Mouse (Mus musculus) neural tube, embryonic 15.5 days (tissue): ENCODE data around the gene Shisa5. TPM values are rescaled to one million over a fixed set of nuclear protein-coding genes. Genes with fewer than 3 reads are reported as not detected.

ENCODE experiments used
- ATAC-seq: fragments of 200-750 bp; cut with Nextera tagmentation; 2 replicates; pipeline ENCODE4 v1.8.0; 2017; ENCODE audit warnings: mild to moderate bottlenecking, moderate TSS enrichment, moderate library complexity; ENCODE audit not compliant: low FRiP score
- H3K27ac ChIP-seq: fragments of 300-500 bp; sonication (generic); replicated peaks from 2 replicates; pipeline ENCODE4 v1.5.1; 2015; ENCODE audit warnings: mild to moderate bottlenecking, inconsistent platforms
- H3K27me3 ChIP-seq: fragments of 300-500 bp; sonication (generic); replicated peaks from 2 replicates; pipeline ENCODE4 v1.6.1; 2015; ENCODE audit warnings: inconsistent platforms
- H3K36me3 ChIP-seq: fragments of 300-500 bp; sonication (generic); 2 replicates; pipeline ENCODE4 v1.6.1; 2015; ENCODE audit warnings: inconsistent platforms
- H3K4me1 ChIP-seq: fragments of 300-500 bp; sonication (generic); 2 replicates; pipeline ENCODE4 v1.6.1; 2015; ENCODE audit warnings: inconsistent platforms
- H3K4me2 ChIP-seq: fragments of 300-500 bp; sonication (generic); 2 replicates; pipeline ENCODE4 v1.6.1; 2015; ENCODE audit warnings: inconsistent platforms, mild to moderate bottlenecking, moderate library complexity
- H3K4me3 ChIP-seq: fragments of 300-500 bp; sonication (generic); replicated peaks from 2 replicates; pipeline ENCODE4 v1.5.1; 2015; ENCODE audit warnings: mild to moderate bottlenecking, inconsistent platforms
- H3K9ac ChIP-seq: fragments of 300-500 bp; sonication (generic); replicated peaks from 2 replicates; pipeline ENCODE4 v1.6.1; 2015; ENCODE audit warnings: mild to moderate bottlenecking, inconsistent platforms
- H3K9me3 ChIP-seq: fragments of 300-500 bp; sonication (generic); replicated peaks from 2 replicates; pipeline ENCODE4 v1.6.1; 2016; ENCODE audit warnings: inconsistent platforms
- WGBS: fragments of 180-500 bp; shearing (Covaris S2); methylation state at CpG from one replicate; pipeline ENCODE4 v1.1.7; 2015; ENCODE audit warnings: mixed read lengths; 5-methylcytosine and 5-hydroxymethylcytosine counted together
- polyA plus RNA-seq: library from polyadenylated mRNA; unstranded; fragments of >200 nt; fragmentation: Nextera tagmentation; extraction: Ambion mirVana; gene quantifications from 2 replicates; pipeline ENCODE4 v1.2.1, GENCODE M21; 2015

The Shisa5 gene
- polyA plus RNA-seq, 1 experiment from 2014 or later, result 78.4 TPM

- Histone ChIP-seq H3K27ac (no peak overlapping the region), H3K4me2 (no peak overlapping the region), H3K4me3 (no peak overlapping the region), H3K36me3 (peaks cover 13% of the 10 kb centered on the region), H3K9ac (no peak overlapping the region), H3K9me3 (no peaks in the 10 kb centered on the region), H3K4me1 (peaks cover 31% of the 10 kb centered on the region), H3K27me3 (no peaks in the 10 kb centered on the region)
- WGBS, result 20% methylated on average over 2 of the region's 2 CpGs
- no peak for ATAC-seq
Measured at GRCm38 (mm10) chr9:109084922-109085321, 46.6 kb downstream of the Shisa5 start.

GRCm38 (mm10) chr9:109087987-109088386 is 49.6 kb downstream of the Shisa5 start:
- no peak overlapping the region for H3K9ac ChIP-seq
- no peaks in the 10 kb centered on the region for H3K9me3 ChIP-seq
- H3K4me1 ChIP-seq, result peaks cover 11% of the 10 kb centered on the region
- H3K27ac ChIP-seq, result no peak overlapping the region
- 20% methylated on average over 5 of the region's 5 CpGs for WGBS
- H3K36me3 ChIP-seq, result peaks cover 26% of the 10 kb centered on the region
- no peak overlapping the region for H3K4me3 ChIP-seq
- no peak overlapping the region for H3K4me2 ChIP-seq
- no peaks in the 10 kb centered on the region for H3K27me3 ChIP-seq
- ATAC-seq, result no peak

DNA sequence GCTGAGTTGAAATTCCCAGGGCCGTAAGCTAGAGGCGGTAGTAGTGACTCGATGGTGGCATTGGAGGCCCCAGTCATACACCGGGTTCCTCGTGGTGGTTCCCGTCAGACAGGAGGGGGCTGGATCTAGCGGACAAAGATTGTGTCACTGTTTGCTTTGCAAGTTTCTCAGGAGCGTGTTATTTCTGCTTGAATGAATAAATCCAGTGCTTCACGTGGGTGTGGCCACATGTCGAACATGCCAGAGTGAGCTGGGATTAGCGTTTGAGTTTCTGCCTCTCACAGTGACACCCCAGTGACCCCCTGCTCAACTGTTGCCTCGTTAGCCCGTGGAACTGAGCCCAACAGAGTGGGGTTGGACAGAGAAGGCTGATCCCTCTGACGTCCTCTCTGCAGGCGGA is 52.1 kb downstream of the Shisa5 start:
- 69% methylated on average over 15 of the region's 15 CpGs for WGBS

DNA sequence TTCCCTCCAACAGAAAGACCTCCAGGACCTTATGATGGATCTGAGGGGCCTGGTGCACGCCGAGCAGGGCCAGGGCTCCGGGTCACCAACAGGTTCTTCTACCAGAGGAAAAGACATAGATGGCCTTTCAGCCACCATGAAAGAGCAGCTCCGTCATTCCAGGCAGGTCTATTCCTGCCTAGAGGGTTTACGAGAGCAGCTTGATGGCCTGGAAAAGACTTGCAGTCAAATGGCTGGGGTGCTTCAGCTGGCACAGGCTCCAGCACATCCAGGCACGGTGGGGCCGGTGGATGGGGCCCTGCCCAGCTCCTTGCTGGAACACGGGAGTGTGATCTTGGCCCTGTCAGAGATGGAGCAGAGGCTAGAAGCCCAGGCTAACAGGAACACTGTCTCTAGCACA is 53.4 kb downstream of the Shisa5 start:
- H3K9me3 ChIP-seq, result no peaks in the 10 kb centered on the region

More for the DNA sequence above, 52.1 kb downstream of the Shisa5 start:
- H3K9me3 ChIP-seq, result no peaks in the 10 kb centered on the region
- peaks cover 17% of the 10 kb centered on the region for H3K4me1 ChIP-seq
- no peak overlapping the region for H3K4me2 ChIP-seq
- H3K27me3 ChIP-seq, result no peaks in the 10 kb centered on the region
- H3K4me3 ChIP-seq, result no peak overlapping the region
- H3K9ac ChIP-seq, result no peak overlapping the region
- no peak for ATAC-seq
- H3K27ac ChIP-seq, result no peak overlapping the region
- peaks cover 26% of the 10 kb centered on the region for H3K36me3 ChIP-seq

GRCm38 (mm10) chr9:109092799-109093198 is 54.4 kb downstream of the Shisa5 start:
- no peak for ATAC-seq
- no peak overlapping the region for H3K9ac ChIP-seq
- H3K4me1 ChIP-seq, result peaks cover 37% of the 10 kb centered on the region
- H3K4me3 ChIP-seq, result no peak overlapping the region
- H3K27ac ChIP-seq, result no peak overlapping the region
- 51% methylated on average over 6 of the region's 6 CpGs for WGBS
- H3K9me3 ChIP-seq, result no peaks in the 10 kb centered on the region
- H3K4me2 ChIP-seq, result no peak overlapping the region
- H3K27me3 ChIP-seq, result no peaks in the 10 kb centered on the region
- peaks cover 26% of the 10 kb centered on the region for H3K36me3 ChIP-seq

More for the DNA sequence above, 53.4 kb downstream of the Shisa5 start:
- Histone ChIP-seq H3K4me3 (no peak overlapping the region), H3K27ac (no peak overlapping the region), H3K36me3 (peaks cover 26% of the 10 kb centered on the region), H3K9ac (no peak overlapping the region), H3K4me1 (peaks cover 27% of the 10 kb centered on the region), H3K4me2 (no peak overlapping the region), H3K27me3 (no peaks in the 10 kb centered on the region)
- no peak for ATAC-seq
- 89% methylated on average over 8 of the region's 8 CpGs for WGBS

- H3K9me3 ChIP-seq, result no peaks in the 10 kb centered on the region
- H3K27ac ChIP-seq, result peak overlapping the region; percentile 97
- peak overlapping the region; percentile 82 for H3K4me3 ChIP-seq
- H3K36me3 ChIP-seq, result peaks cover 26% of the 10 kb centered on the region
- peak overlapping the region; percentile 79 for H3K9ac ChIP-seq
- no peak for ATAC-seq
- WGBS, result 9% methylated on average over 11 of the region's 11 CpGs
- H3K27me3 ChIP-seq, result no peaks in the 10 kb centered on the region
- peaks cover 45% of the 10 kb centered on the region for H3K4me1 ChIP-seq
- peak overlapping the region; percentile 71 for H3K4me2 ChIP-seq
Measured at GRCm38 (mm10) chr9:109093786-109094552, 55.6 kb downstream of the Shisa5 start.

DNA sequence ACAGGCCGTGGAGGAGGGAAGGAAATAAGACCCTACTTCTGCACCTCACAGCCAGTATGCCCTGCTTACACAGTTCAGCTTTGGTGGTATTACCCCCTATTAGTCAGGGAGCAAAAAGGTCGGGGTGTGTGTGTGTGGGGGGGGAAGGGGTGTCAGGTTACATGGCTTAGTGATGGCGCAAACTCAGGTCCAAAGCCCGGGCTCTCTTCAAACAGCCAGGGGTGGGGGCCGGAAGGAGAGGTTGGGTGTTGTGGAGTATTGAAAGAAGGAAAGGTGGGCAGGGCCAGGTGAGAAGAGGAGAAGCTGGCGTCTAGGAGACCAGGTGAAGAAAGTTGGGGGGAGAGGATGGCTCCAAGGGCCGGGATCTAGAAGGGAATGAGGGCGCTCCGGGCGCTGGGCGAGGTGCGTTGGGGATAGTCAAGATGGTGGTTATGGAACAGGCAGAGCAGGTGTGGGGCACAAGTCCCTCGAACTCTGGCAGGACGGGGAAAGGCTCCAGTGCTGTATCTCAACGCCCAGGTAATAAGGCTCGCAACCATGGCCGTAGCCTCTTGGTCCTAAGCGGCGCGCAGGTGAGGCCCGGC is 56.3 kb downstream of the Shisa5 start:
- Histone ChIP-seq H3K36me3 (peaks cover 22% of the 10 kb centered on the region), H3K4me2 (peak overlapping the region; percentile 71), H3K4me3 (peak overlapping the region; percentile 82), H3K27ac (peak overlapping the region; percentile 97), H3K9ac (peak overlapping the region; percentile 79), H3K27me3 (no peaks in the 10 kb centered on the region), H3K4me1 (peaks cover 52% of the 10 kb centered on the region), H3K9me3 (no peaks in the 10 kb centered on the region)
- ATAC-seq, result 0 out of 2 replicates have a peak, but pooled peaks have one; percentile 1
- under 1% methylated on average over 21 of the region's 21 CpGs for WGBS

DNA sequence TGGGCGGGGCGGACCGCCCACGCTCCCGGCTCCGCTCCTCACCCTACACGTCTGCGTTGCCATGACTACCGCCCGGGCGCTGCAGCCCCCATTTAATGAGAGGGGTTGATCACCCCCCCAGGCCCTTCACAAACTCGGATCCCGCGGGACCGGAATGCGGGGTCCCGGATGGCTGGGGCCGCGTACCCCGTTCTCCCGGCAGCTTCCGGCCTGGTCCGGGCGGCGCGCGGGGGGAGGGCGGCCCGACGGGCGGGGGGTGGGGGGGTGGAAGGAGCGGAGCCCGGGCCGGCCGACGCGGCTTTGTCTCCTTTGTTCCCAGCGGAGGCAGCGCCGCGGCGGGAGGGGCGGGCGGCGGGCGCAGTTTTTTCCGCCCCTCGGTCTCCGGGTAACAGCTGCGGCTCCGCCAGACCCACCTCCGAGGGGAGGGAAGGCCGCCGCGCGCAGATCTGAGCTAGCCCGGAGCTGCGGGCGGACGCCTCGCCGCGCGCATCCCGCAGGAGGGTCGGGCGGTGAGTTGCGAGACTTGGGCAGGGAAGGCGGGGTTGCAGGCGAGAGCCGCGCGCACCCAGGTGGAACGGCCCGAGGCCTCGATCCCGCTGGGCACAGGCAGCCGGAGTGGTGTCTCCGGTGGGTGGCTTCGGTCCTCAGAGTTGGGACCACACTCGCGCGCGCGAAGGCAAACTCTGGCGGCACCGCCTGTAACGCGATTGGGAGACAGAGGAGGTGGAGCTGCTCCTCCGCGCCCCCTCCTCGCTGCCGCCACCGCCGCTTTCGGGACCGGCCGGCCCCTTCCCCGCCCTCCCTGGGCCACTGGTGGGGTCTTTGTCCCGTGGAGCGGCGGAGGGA is 57.0 kb downstream of the Shisa5 start, which contains the start of gene Plxnb1:
Gene Plxnb1 (plus strand): TSS at position 253 of the 846 bp plus-strand sequence.
- Histone ChIP-seq H3K9me3 (no peaks in the 10 kb centered on the region), H3K4me1 (peaks cover 57% of the 10 kb centered on the region), H3K4me2 (peak within 1 kb of the TSS; percentile 71), H3K9ac (peak within 1 kb of the TSS; percentile 79), H3K27me3 (no peaks in the 10 kb centered on the region), H3K27ac (peak within 1 kb of the TSS; percentile 97), H3K36me3 (peaks cover 16% of the 10 kb centered on the region), H3K4me3 (peak within 1 kb of the TSS; percentile 82)
- WGBS, result under 1% methylated on average over 97 of the region's 102 CpGs
- ATAC-seq, result peak; percentile 67

DNA sequence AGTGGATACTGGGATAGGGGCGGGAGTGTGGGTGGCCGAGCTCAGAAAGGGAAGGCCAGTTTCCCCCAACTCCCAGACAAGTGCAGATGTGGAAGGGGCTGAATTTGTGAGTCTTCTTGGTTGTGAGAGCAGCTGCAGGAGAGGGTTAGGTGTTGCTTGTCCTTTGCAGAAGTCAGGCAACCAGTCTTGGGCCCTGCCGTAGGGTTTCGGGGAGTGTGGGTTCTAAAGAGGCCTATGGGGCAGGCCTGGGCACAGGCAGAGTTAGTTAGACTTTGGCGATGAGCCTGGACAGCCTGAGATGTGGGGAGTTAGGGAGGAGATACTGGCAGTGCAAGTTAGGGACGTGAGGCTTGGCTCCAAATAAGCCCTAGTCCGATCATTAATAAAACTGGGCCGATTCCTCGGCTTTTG is 57.9 kb downstream of the Shisa5 start:
- Histone ChIP-seq H3K27ac (peak overlapping the region; percentile 97), H3K9me3 (no peaks in the 10 kb centered on the region), H3K4me2 (peak overlapping the region; percentile 71), H3K36me3 (peaks cover 9% of the 10 kb centered on the region; the same call in 1 of the 2 replicates), H3K27me3 (no peaks in the 10 kb centered on the region), H3K4me1 (peaks cover 63% of the 10 kb centered on the region), H3K4me3 (peak overlapping the region; percentile 82), H3K9ac (peak overlapping the region; percentile 79)
- ATAC-seq, result peak; percentile 6; the same call in 1 of the 2 replicates
- WGBS, result 9% methylated on average over 9 of the region's 9 CpGs

DNA sequence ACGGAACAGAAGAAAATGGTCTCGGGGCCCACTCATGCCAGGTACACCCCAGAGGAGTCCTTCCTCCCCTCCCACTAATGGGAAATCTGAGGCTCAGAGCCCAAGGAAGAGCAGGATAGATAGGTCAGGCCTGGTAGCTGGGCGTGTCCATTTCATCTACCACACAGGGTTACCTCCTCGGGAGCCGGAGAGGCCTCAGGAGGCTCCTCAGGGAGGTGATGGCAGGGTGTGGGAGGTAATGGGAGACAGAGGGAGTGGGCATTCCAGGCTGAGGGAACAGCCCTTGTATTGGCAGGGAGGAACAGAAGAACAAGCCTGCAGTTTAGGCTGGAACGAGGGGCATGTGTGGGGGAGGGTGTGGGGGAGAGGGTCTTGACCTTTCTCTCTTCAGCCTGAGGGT is 58.5 kb downstream of the Shisa5 start:
- 7% methylated on average over 6 of the region's 6 CpGs for WGBS
- peaks cover 63% of the 10 kb centered on the region for H3K4me1 ChIP-seq
- ATAC-seq, result no peak

DNA sequence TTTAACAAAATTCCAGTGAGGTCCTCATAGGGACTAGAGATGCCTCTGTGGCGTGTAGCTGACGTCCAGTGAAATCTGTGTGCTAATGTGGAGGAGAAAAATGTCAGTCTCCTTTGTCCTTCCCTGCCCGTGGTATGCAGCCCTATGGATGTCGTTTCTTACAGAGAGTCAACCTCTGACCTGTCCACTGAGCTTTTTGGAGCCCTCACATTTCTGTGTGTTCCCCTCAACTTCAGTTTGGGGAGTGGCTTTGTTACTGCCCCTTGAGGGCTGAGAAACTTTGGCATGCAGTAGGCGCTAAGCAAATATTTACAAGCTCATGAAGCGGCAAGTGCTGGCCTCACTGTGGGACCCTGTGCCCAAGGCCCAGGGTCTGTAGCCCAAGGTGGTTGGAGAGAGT is 58.9 kb downstream of the Shisa5 start:
- H3K36me3 ChIP-seq, result peaks cover 4% of the 10 kb centered on the region; the same call in 1 of the 2 replicates
- peak overlapping the region; percentile 82 for H3K4me3 ChIP-seq
- WGBS, result 7% methylated on average over 6 of the region's 6 CpGs
- H3K4me2 ChIP-seq, result peak overlapping the region; percentile 71
- ATAC-seq, result no peak
- peak overlapping the region; percentile 97 for H3K27ac ChIP-seq
- peak overlapping the region; percentile 79 for H3K9ac ChIP-seq
- peaks cover 63% of the 10 kb centered on the region for H3K4me1 ChIP-seq
- H3K9me3 ChIP-seq, result no peaks in the 10 kb centered on the region
- H3K27me3 ChIP-seq, result no peaks in the 10 kb centered on the region

More for the DNA sequence above, 58.5 kb downstream of the Shisa5 start:
- Histone ChIP-seq H3K4me2 (peak overlapping the region; percentile 71), H3K27me3 (no peaks in the 10 kb centered on the region), H3K36me3 (peaks cover 4% of the 10 kb centered on the region; the same call in 1 of the 2 replicates), H3K9ac (peak overlapping the region; percentile 79), H3K9me3 (no peaks in the 10 kb centered on the region), H3K27ac (peak overlapping the region; percentile 97), H3K4me3 (peak overlapping the region; percentile 82)
